Mouse (Mus musculus) layer of hippocampus, adult 2 months (tissue): ENCODE data around the gene Chrm5. TPM values are rescaled to one million over a fixed set of nuclear protein-coding genes. Genes with fewer than 3 reads are reported as not detected.
"Not testable (repeated sequence)": the region's sequence is repeated elsewhere in the genome, so short reads cannot be mapped to it uniquely, and the experiment has no call there.

ENCODE experiments used
- DNase-seq, 2 experiments: peaks; one replicate each; pipeline ENCODE4 v3.0.0; 2022; ENCODE audit warnings: low spot score in 2 of 2
- H3K27ac ChIP-seq: fragments of 200-600 bp; 2 replicates; pipeline ENCODE4 v1.8.1; 2022
- H3K4me3 ChIP-seq: fragments of 200-600 bp; 2 replicates; pipeline ENCODE4 v1.8.1; 2022; ENCODE audit warnings: mild to moderate bottlenecking
- CTCF ChIP-seq: fragments of 200-600 bp; conservative IDR thresholded peaks from 2 replicates; pipeline ENCODE4 v1.8.1; 2022; ENCODE audit warnings: antibody characterized with exemption, mild to moderate bottlenecking, moderate library complexity
- total RNA-seq, 2 experiments: library from RNA; stranded (reverse); gene quantifications; 2 replicates each; pipeline ENCODE4 v1.2.3; 2021

Chrm5 gene
- total RNA-seq, 2 experiments from 2014 or later = 5.7 to 7.7 TPM

- no peak for DNase-seq
- H3K27ac ChIP-seq = peak overlapping the region; percentile 64; the same call in 1 of the 2 replicates
- no peak for TF ChIP-seq CTCF
- no peak overlapping the region for H3K4me3 ChIP-seq
Measured at GRCm38 (mm10) chr2:112470961-112471381, 9.6 kb downstream of the Chrm5 start.

- Histone ChIP-seq H3K4me3 (no peak overlapping the region), H3K27ac (peak overlapping the region; percentile 64; the same call in 1 of the 2 replicates)
- no peak for TF ChIP-seq CTCF
- no peak for DNase-seq
Measured at GRCm38 (mm10) chr2:112469542-112469941, 11.0 kb downstream of the Chrm5 start.

- no peak overlapping the region for H3K4me3 ChIP-seq
- DNase-seq = no peak
- TF ChIP-seq CTCF = peak; percentile 50
- H3K27ac ChIP-seq = no peak overlapping the region
Measured at GRCm38 (mm10) chr2:112460557-112460956, 20.0 kb downstream of the Chrm5 start.

GRCm38 (mm10) chr2:112454862-112455564 is 25.6 kb downstream of the Chrm5 start, which contains the start of gene Emc7:
Emc7 (plus strand) TSS chr2:112454997.
- Histone ChIP-seq H3K4me3 (peak within 1 kb of the TSS; percentile 87), H3K27ac (peak within 1 kb of the TSS; percentile 93)
- no peak for TF ChIP-seq CTCF
- DNase-seq = peak; percentile 96 to 99

GRCm38 (mm10) chr2:112454125-112454861 is 26.3 kb downstream of the Chrm5 start:
- H3K27ac ChIP-seq = peak overlapping the region; percentile 93
- no peak for DNase-seq
- no peak for TF ChIP-seq CTCF
- H3K4me3 ChIP-seq = peak overlapping the region; percentile 87

GRCm38 (mm10) chr2:112452513-112452912 is 28.1 kb downstream of the Chrm5 start:
- not testable (repeated sequence) for H3K4me3 ChIP-seq, DNase-seq, H3K27ac ChIP-seq

GRCm38 (mm10) chr2:112449597-112450296 is 30.8 kb downstream of the Chrm5 start:
- Histone ChIP-seq H3K4me3 (no peak overlapping the region), H3K27ac (no peak overlapping the region)
- TF ChIP-seq CTCF = peak; percentile 84
- DNase-seq = peak in 1 of 2 experiments; percentile 33

GRCm38 (mm10) chr2:112448510-112449059 is 32.0 kb downstream of the Chrm5 start:
- H3K4me3 ChIP-seq = no peak overlapping the region
- H3K27ac ChIP-seq = no peak overlapping the region
- TF ChIP-seq CTCF = no peak
- no peak for DNase-seq

- not testable (repeated sequence) for H3K4me3 ChIP-seq, DNase-seq, H3K27ac ChIP-seq
Measured at GRCm38 (mm10) chr2:112448046-112448445, 32.5 kb downstream of the Chrm5 start.

GRCm38 (mm10) chr2:112445511-112445910 is 35.1 kb downstream of the Chrm5 start:
- Histone ChIP-seq H3K27ac (no peak overlapping the region), H3K4me3 (no peak overlapping the region)
- no peak for DNase-seq
- TF ChIP-seq CTCF = no peak

GRCm38 (mm10) chr2:112443491-112443890 is 37.1 kb downstream of the Chrm5 start:
- Histone ChIP-seq H3K4me3 (no peak overlapping the region), H3K27ac (no peak overlapping the region)
- TF ChIP-seq CTCF = no peak
- DNase-seq = no peak

GRCm38 (mm10) chr2:112437589-112437988 is 43.0 kb downstream of the Chrm5 start:
- Histone ChIP-seq H3K4me3 (no peak overlapping the region), H3K27ac (no peak overlapping the region)
- no peak for DNase-seq
- TF ChIP-seq CTCF = no peak

- Histone ChIP-seq H3K27ac (no peak overlapping the region), H3K4me3 (no peak overlapping the region)
- no peak for DNase-seq
- no peak for TF ChIP-seq CTCF
Measured at GRCm38 (mm10) chr2:112436292-112436691, 44.3 kb downstream of the Chrm5 start.
